Mouse (Mus musculus) G1E (cell line): ENCODE measurements around the gene Gnas.

Experiments
- CTCF ChIP-seq: IDR thresholded peaks from 2 replicates; pipeline ENCODE4 v1.5.1; 2012; ENCODE audit warnings: low read depth, low read length, inconsistent platforms, mixed read lengths
- GATA1 ChIP-seq: IDR thresholded peaks from 2 replicates; pipeline ENCODE4 v1.6.1; 2012; ENCODE audit warnings: borderline replicate concordance, low read length, inconsistent platforms, mixed read lengths
- POLR2AphosphoS5 ChIP-seq: IDR thresholded peaks from 2 replicates; pipeline ENCODE4 v1.6.1; 2012; ENCODE audit warnings: low read depth, low read length, inconsistent platforms; ENCODE audit not compliant: insufficient replicate concordance
- TAL1 ChIP-seq: conservative IDR thresholded peaks from 2 replicates; pipeline ENCODE4 v1.6.1; 2012; ENCODE audit warnings: low read depth, low read length, inconsistent platforms, mixed read lengths

- no peak for TF ChIP-seq CTCF
- TF ChIP-seq GATA1: no peak
- no peak for TF ChIP-seq TAL1
- no peak for TF ChIP-seq POLR2AphosphoS5
Observed at GRCm38 (mm10) chr2:174251963-174252362, 32.2 kb upstream of the Gnas start.
